Mouse (Mus musculus): ENCODE measurements around the gene Abi1. TPM values are rescaled to one million over a fixed set of nuclear protein-coding genes. Genes with fewer than 3 reads are reported as not detected.

Abi1 gene
- polyA plus RNA-seq, 1 experiment from 2014 or later = 28.7 TPM

GRCm38 (mm10) chr2:22894932-22895281 is 145.1 kb downstream of the Abi1 start:
- H3K9ac ChIP-seq = peak overlapping the region; percentile 88
- peaks cover 4% of the 10 kb centered on the region; the same call in 1 of the 2 replicates for H3K36me3 ChIP-seq
- WGBS = 18% methylated on average over 9 of the region's 9 CpGs
- H3K4me2 ChIP-seq = peak overlapping the region; percentile 74
- H3K27me3 ChIP-seq (replicated peaks) = no peaks in the 10 kb centered on the region
- peak overlapping the region; percentile 88 for H3K27ac ChIP-seq (replicated peaks)
- H3K9me3 ChIP-seq = no peaks in the 10 kb centered on the region
- ATAC-seq (ENCODE audit: extremely low read depth, insufficient number of reproducible peaks, low FRiP score, low TSS enrichment) = no peak
- H3K4me1 ChIP-seq = peaks cover 18% of the 10 kb centered on the region; the same call in 1 of the 2 replicates
- H3K4me3 ChIP-seq = peak overlapping the region; percentile 88

Other genes with a start within 250 kb of the Abi1 start
- gene Pdss1, start 144.7 kb downstream of the Abi1 start, polyA plus RNA-seq (2015; fragmentation: Nextera tagmentation; extraction: Ambion mirVana) = 29.8 and 31.5 TPM in 2 replicates
- gene Acbd5, start 27.9 kb upstream of the Abi1 start, polyA plus RNA-seq (2015; fragmentation: Nextera tagmentation; extraction: Ambion mirVana) = 24.3 and 26.7 TPM in 2 replicates
- gene Mastl, start 115.8 kb upstream of the Abi1 start, polyA plus RNA-seq (2015; fragmentation: Nextera tagmentation; extraction: Ambion mirVana) = 7.8 and 8.0 TPM in 2 replicates
- gene Yme1l1, start 116.1 kb upstream of the Abi1 start, polyA plus RNA-seq (2015; fragmentation: Nextera tagmentation; extraction: Ambion mirVana) = 44.0 and 45.0 TPM in 2 replicates
- not detected in 2 replicates for gene 4931423N10Rik, start 167.2 kb upstream of the Abi1 start, polyA plus RNA-seq (2015; fragmentation: Nextera tagmentation; extraction: Ambion mirVana)